Mouse (Mus musculus): ENCODE results near the gene Apold1.

Apold1 gene

GRCm38 (mm10) chr6:134976628-134977027 is 4.9 kb upstream of the Apold1 start:
- DNase-seq (ENCODE audit: low read depth), result no peak

- peak; percentile 72 for DNase-seq (ENCODE audit: low read depth)
Observed at GRCm38 (mm10) chr6:134983529-134984370, 2.2 kb downstream of the Apold1 start.

- DNase-seq (ENCODE audit: low read depth), result no peak
Observed at GRCm38 (mm10) chr6:134984748-134985147, 3.2 kb downstream of the Apold1 start.

GRCm38 (mm10) chr6:134988377-134988776 is 6.9 kb downstream of the Apold1 start:
- no peak for DNase-seq (ENCODE audit: low read depth)

GRCm38 (mm10) chr6:134990674-134991073 is 9.2 kb downstream of the Apold1 start:
- no peak for DNase-seq (ENCODE audit: low read depth)

GRCm38 (mm10) chr6:134994031-134994651 is 12.6 kb downstream of the Apold1 start:
- DNase-seq (ENCODE audit: low read depth), result no peak

- DNase-seq (ENCODE audit: low read depth), result no peak
Observed at GRCm38 (mm10) chr6:134994985-134995384, 13.5 kb downstream of the Apold1 start.

- no peak for DNase-seq (ENCODE audit: low read depth)
Observed at GRCm38 (mm10) chr6:134996918-134997317, 15.4 kb downstream of the Apold1 start.

- no peak for DNase-seq (ENCODE audit: low read depth)
Observed at GRCm38 (mm10) chr6:134998076-134998475, 16.6 kb downstream of the Apold1 start.

- no peak for DNase-seq (ENCODE audit: low read depth)
Observed at GRCm38 (mm10) chr6:134998781-134999180, 17.3 kb downstream of the Apold1 start.

GRCm38 (mm10) chr6:135000272-135000671 is 18.8 kb downstream of the Apold1 start:
- DNase-seq (ENCODE audit: low read depth), result no peak

GRCm38 (mm10) chr6:135001991-135002390 is 20.5 kb downstream of the Apold1 start:
- no peak for DNase-seq (ENCODE audit: low read depth)

- no peak for DNase-seq (ENCODE audit: low read depth)
Observed at GRCm38 (mm10) chr6:135006372-135006771, 24.9 kb downstream of the Apold1 start.

- peak; percentile 93 for DNase-seq (ENCODE audit: low read depth)
Observed at GRCm38 (mm10) chr6:135011048-135011733, 29.7 kb downstream of the Apold1 start, which contains the start of gene Ddx47. Ddx47 (plus strand) TSS chr6:135011612.

GRCm38 (mm10) chr6:135011734-135012116 is 30.2 kb downstream of the Apold1 start:
- DNase-seq (ENCODE audit: low read depth), result no peak

- DNase-seq (ENCODE audit: low read depth), result no peak
Observed at GRCm38 (mm10) chr6:135017211-135017610, 35.7 kb downstream of the Apold1 start.

GRCm38 (mm10) chr6:135019564-135019963 is 38.0 kb downstream of the Apold1 start:
- DNase-seq (ENCODE audit: low read depth), result no peak

- no peak for DNase-seq (ENCODE audit: low read depth)
Observed at GRCm38 (mm10) chr6:135021633-135022032, 40.1 kb downstream of the Apold1 start.

- no peak for DNase-seq (ENCODE audit: low read depth)
Observed at GRCm38 (mm10) chr6:135023379-135023778, 41.9 kb downstream of the Apold1 start.

GRCm38 (mm10) chr6:135024781-135025420 is 43.4 kb downstream of the Apold1 start:
- DNase-seq (ENCODE audit: low read depth), result no peak

GRCm38 (mm10) chr6:135026232-135026631 is 44.7 kb downstream of the Apold1 start:
- no peak for DNase-seq (ENCODE audit: low read depth)

- DNase-seq (ENCODE audit: low read depth), result no peak
Observed at GRCm38 (mm10) chr6:135026755-135027154, 45.2 kb downstream of the Apold1 start.

All from c-Kit-positive CD71-negative TER-119-negative erythroid progenitor cells, embryonic 14.5 days (primary cell).